Mouse (Mus musculus) brain, embryonic 14.5 days (tissue): ENCODE data around the gene Nptn.

Experiments
- CTCF ChIP-seq: fragments of 200-500 bp; IDR thresholded peaks from 2 replicates; pipeline ENCODE4 v1.5.1; 2012; ENCODE audit warnings: inconsistent platforms, mild to moderate bottlenecking, moderate library complexity, borderline replicate concordance; ENCODE audit not compliant: insufficient read depth, insufficient read length; ENCODE audit errors: extremely low read depth
- POLR2A ChIP-seq: fragments of 200-500 bp; IDR thresholded peaks from 2 replicates; pipeline ENCODE4 v1.6.1; 2012; ENCODE audit warnings: mild to moderate bottlenecking, inconsistent platforms, borderline replicate concordance; ENCODE audit not compliant: poor library complexity, insufficient read depth, insufficient read length, severe bottlenecking; ENCODE audit errors: extremely low read depth

- TF ChIP-seq POLR2A = no peak
- TF ChIP-seq CTCF = no peak
These were observed 633 bp upstream of the Nptn start for GRCm38 (mm10) chr9:58581283-58581930.
